Mouse (Mus musculus): Measurements from ENCODE around the gene Trappc6b. TPM values are rescaled to one million over a fixed set of nuclear protein-coding genes. Genes with fewer than 3 reads are reported as not detected.

The Trappc6b gene
- total and polyA plus RNA-seq, 3 experiments, result 40.9 to 67.8 (median 42.6) TPM

DNA sequence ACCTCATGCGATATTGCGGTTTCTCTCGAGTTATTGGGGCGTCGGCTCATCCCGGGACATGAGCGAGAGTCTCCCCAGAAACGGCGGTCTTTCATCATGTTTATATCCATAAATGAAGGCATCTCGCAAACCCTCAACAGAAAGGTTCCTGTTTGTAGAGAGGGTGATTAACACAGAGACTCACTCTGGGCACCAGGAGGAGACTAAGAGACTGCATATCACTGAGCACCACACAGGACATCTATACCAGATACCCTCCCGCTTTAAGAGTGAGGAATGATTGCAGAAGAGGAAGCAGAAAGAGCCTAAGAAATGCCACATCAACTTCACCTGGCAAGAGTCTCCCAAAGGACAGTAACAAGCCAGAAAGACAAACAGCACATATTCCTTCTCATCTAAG is 5.0 kb downstream of the Trappc6b start:
- dilution Hi-C loops (cut with MboI; ENCODE audit: extremely low pct_ligation_motif_present, extremely low pct_unique_long_range_greater_than_20kb, low sequenced_read_pairs), result no loop called here
- H3K4me1 ChIP-seq (ENCODE audit: control insufficient read depth in 1 of 2, insufficient read depth in 2 of 2), result peaks cover 19 to 69% of the 10 kb centered on the region in 2 experiments
- H3K4me2 ChIP-seq (ENCODE audit: insufficient read depth, low read depth, poor library complexity, severe bottlenecking), result no peak overlapping the region
- in situ Hi-C loops (cut with MboI; ENCODE audit: low pct_ligation_motif_present, low pct_unique_long_range_greater_than_20kb, low sequenced_read_pairs), result loop anchor here (25.0 kb wide), 1 partner anchor 156 kb away; the partner anchor contains the start of gene Fbxo33
- H3K9ac ChIP-seq (ENCODE audit: insufficient read depth, low read depth), result no peak overlapping the region
- H3K27ac ChIP-seq (ENCODE audit: insufficient read depth, low read depth), result no peak overlapping the region
- no peak for TF ChIP-seq MAFK (IDR thresholded peaks at IDR 0.05; ENCODE audit: insufficient replicate concordance, low read length)
- no peak for DNase-seq (ENCODE audit: extremely low read depth)
- H3K9me3 ChIP-seq (replicated peaks; ENCODE audit: low read length), result no peaks in the 10 kb centered on the region
- H3K79me2 ChIP-seq (replicated peaks; ENCODE audit: control insufficient read depth, extremely low read depth, insufficient read depth, poor library complexity, severe bottlenecking), result peaks cover 78% of the 10 kb centered on the region
- H3K4me3 ChIP-seq (replicated peaks in 1 of 3; ENCODE audit: low read depth in 2 of 3, low read length in 2 of 3, poor library complexity in 1 of 3), result no peak overlapping the region
- H3K27me3 ChIP-seq (replicated peaks), result no peaks in the 10 kb centered on the region
- peaks cover 20 to 62% of the 10 kb centered on the region in 2 experiments for H3K36me3 ChIP-seq (replicated peaks in 1 of 2; ENCODE audit: control insufficient read depth in 1 of 2, insufficient read depth in 1 of 2, low read length in 1 of 2)

- in situ Hi-C loops (cut with MboI; ENCODE audit: low pct_ligation_motif_present, low pct_unique_long_range_greater_than_20kb, low sequenced_read_pairs), result loop anchor here (25.0 kb wide), 1 partner anchor 157 kb away; the partner anchor contains the start of gene Fbxo33
- Histone ChIP-seq H3K4me1 (ENCODE audit: control insufficient read depth in 1 of 2, insufficient read depth in 2 of 2) (peaks cover 19 to 69% of the 10 kb centered on the region in 2 experiments), H3K9me3 (replicated peaks; ENCODE audit: low read length) (no peaks in the 10 kb centered on the region)
Observed at GRCm38 (mm10) chr12:59055196-59055850, 5.9 kb downstream of the Trappc6b start.

DNA sequence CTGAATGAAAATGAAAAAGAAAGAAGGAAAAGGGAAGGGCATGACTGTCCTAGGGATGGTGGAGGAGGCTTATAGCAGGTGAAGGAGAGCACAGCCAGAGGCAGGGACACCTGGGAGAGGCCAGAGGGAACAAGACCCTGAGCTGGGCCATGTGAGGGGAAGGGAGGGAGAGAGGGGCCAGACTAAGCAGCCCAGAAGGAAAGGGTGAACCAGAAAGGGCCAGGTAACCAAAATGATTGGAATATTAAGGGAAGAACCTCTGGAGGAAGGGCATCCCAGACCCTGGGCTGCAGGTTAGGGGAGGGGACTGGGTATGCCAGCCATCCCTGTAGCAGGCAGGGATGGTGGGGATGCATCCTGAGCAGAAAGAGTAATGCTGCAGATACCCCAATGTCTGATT is 7.3 kb downstream of the Trappc6b start:
- Histone ChIP-seq H3K27me3 (replicated peaks) (no peaks in the 10 kb centered on the region), H3K9me3 (replicated peaks; ENCODE audit: low read length) (no peaks in the 10 kb centered on the region), H3K36me3 (replicated peaks in 1 of 2; ENCODE audit: control insufficient read depth in 1 of 2, insufficient read depth in 1 of 2, low read length in 1 of 2) (peaks cover 24 to 73% of the 10 kb centered on the region in 2 experiments), H3K9ac (ENCODE audit: insufficient read depth, low read depth) (no peak overlapping the region), H3K4me1 (ENCODE audit: control insufficient read depth in 1 of 2, insufficient read depth in 2 of 2) (peaks cover 14 to 57% of the 10 kb centered on the region in 2 experiments), H3K4me3 (replicated peaks in 1 of 3; ENCODE audit: low read depth in 2 of 3, low read length in 2 of 3, poor library complexity in 1 of 3) (no peak overlapping the region), H3K79me2 (replicated peaks; ENCODE audit: control insufficient read depth, extremely low read depth, insufficient read depth, poor library complexity, severe bottlenecking) (peaks cover 66% of the 10 kb centered on the region), H3K4me2 (ENCODE audit: insufficient read depth, low read depth, poor library complexity, severe bottlenecking) (no peak overlapping the region), H3K27ac (ENCODE audit: insufficient read depth, low read depth) (no peak overlapping the region)
- dilution Hi-C loops (cut with MboI; ENCODE audit: extremely low pct_ligation_motif_present, extremely low pct_unique_long_range_greater_than_20kb, low sequenced_read_pairs), result no loop called here
- TF ChIP-seq KAT2A (IDR thresholded peaks at IDR 0.05; ENCODE audit: insufficient replicate concordance, low read length) (no peak), JUND (conservative IDR thresholded peaks at IDR 0.05; ENCODE audit: low read depth, low read length) (no peak), TCF12 (IDR thresholded peaks at IDR 0.05; ENCODE audit: low read depth, low read length) (no peak), RAD21 (IDR thresholded peaks at IDR 0.05; ENCODE audit: low read depth, low read length) (no peak), PAX5 (IDR thresholded peaks at IDR 0.05; ENCODE audit: low read length) (no peak), POLR2A (IDR thresholded peaks at IDR 0.05; ENCODE audit: low read depth, low read length) (no peak)
- in situ Hi-C loops (cut with MboI; ENCODE audit: low pct_ligation_motif_present, low pct_unique_long_range_greater_than_20kb, low sequenced_read_pairs), result loop anchor here (25.0 kb wide), 1 partner anchor 158 kb away; the partner anchor contains the start of gene Fbxo33
- no peak for DNase-seq (ENCODE audit: extremely low read depth)

More at GRCm38 (mm10) chr12:59055196-59055850, 5.9 kb downstream of the Trappc6b start:
- Histone ChIP-seq H3K9ac (ENCODE audit: insufficient read depth, low read depth) (no peak overlapping the region; the same call in 1 of the 2 replicates), H3K27ac (ENCODE audit: insufficient read depth, low read depth) (no peak overlapping the region), H3K4me2 (ENCODE audit: insufficient read depth, low read depth, poor library complexity, severe bottlenecking) (no peak overlapping the region), H3K36me3 (replicated peaks in 1 of 2; ENCODE audit: control insufficient read depth in 1 of 2, insufficient read depth in 1 of 2, low read length in 1 of 2) (peaks cover 20 to 67% of the 10 kb centered on the region in 2 experiments), H3K4me3 (replicated peaks in 1 of 3; ENCODE audit: low read depth in 2 of 3, low read length in 2 of 3, poor library complexity in 1 of 3) (no peak overlapping the region), H3K27me3 (replicated peaks) (no peaks in the 10 kb centered on the region), H3K79me2 (replicated peaks; ENCODE audit: control insufficient read depth, extremely low read depth, insufficient read depth, poor library complexity, severe bottlenecking) (peaks cover 77% of the 10 kb centered on the region)
- TF ChIP-seq TBP (conservative IDR thresholded peaks at IDR 0.05; ENCODE audit: low read depth, low read length) (no peak), MEF2A (IDR thresholded peaks at IDR 0.05; ENCODE audit: borderline replicate concordance, low read depth, low read length) (no peak), PAX5 (IDR thresholded peaks at IDR 0.05; ENCODE audit: low read length) (no peak), RAD21 (IDR thresholded peaks at IDR 0.05; ENCODE audit: low read depth, low read length) (no peak), ELF1 (IDR thresholded peaks at IDR 0.05; ENCODE audit: low read depth, low read length) (no peak), ZKSCAN1 (IDR thresholded peaks at IDR 0.05; ENCODE audit: borderline replicate concordance, low read depth, low read length) (no peak), MXI1 (IDR thresholded peaks at IDR 0.05; ENCODE audit: low read depth, low read length) (no peak), ETS1 (conservative IDR thresholded peaks at IDR 0.05; ENCODE audit: low read depth, low read length) (no peak), BHLHE40 (IDR thresholded peaks at IDR 0.05; ENCODE audit: low read depth, low read length) (no peak), EP300 (IDR thresholded peaks at IDR 0.05; ENCODE audit: low read length) (no peak), E2F4 (IDR thresholded peaks at IDR 0.05; ENCODE audit: insufficient replicate concordance, low read depth, low read length) (no peak), KAT2A (IDR thresholded peaks at IDR 0.05; ENCODE audit: insufficient replicate concordance, low read length) (no peak), TCF12 (IDR thresholded peaks at IDR 0.05; ENCODE audit: low read depth, low read length) (no peak), USF1 (IDR thresholded peaks at IDR 0.05; ENCODE audit: low read depth, low read length) (no peak), CHD2 (IDR thresholded peaks at IDR 0.05; ENCODE audit: low read length) (no peak)
- DNase-seq (ENCODE audit: extremely low read depth), result no peak
- dilution Hi-C loops (cut with MboI; ENCODE audit: extremely low pct_ligation_motif_present, extremely low pct_unique_long_range_greater_than_20kb, low sequenced_read_pairs), result no loop called here
